Mouse (Mus musculus): ENCODE data around the gene Pdxdc1.

- TF ChIP-seq USF1 (IDR thresholded peaks at IDR 0.05; ENCODE audit: low read depth) (no peak), POLR2AphosphoS2 (IDR thresholded peaks at IDR 0.05; ENCODE audit: insufficient read length, low read depth) (no peak), TCF3 (IDR thresholded peaks at IDR 0.05; ENCODE audit: insufficient read length, low read depth) (no peak), TCF12 (IDR thresholded peaks at IDR 0.05; ENCODE audit: insufficient read depth, poor library complexity, severe bottlenecking) (no peak), MAX (IDR thresholded peaks at IDR 0.05; ENCODE audit: low read depth) (no peak), REST (IDR thresholded peaks at IDR 0.05; ENCODE audit: insufficient read depth, insufficient read length) (no peak), E2F4 (IDR thresholded peaks at IDR 0.05; ENCODE audit: insufficient read depth) (no peak)
These were observed 57.9 kb downstream of the Pdxdc1 start for GRCm38 (mm10) chr16:13845031-13845430.
